Mouse (Mus musculus): ENCODE measurements around the gene Trpv2. TPM values are rescaled to one million over a fixed set of nuclear protein-coding genes. Genes with fewer than 3 reads are reported as not detected.
A peak's percentile ranks its signal among the peaks of the same experiment; 100 is the strongest.
"Not testable (repeated sequence)": the region's sequence is repeated elsewhere in the genome, so short reads cannot be mapped to it uniquely, and the experiment has no call there.

Trpv2 gene
- total RNA-seq, 2 experiments from 2014 or later, result 0.89 to 1.1 TPM

DNA sequence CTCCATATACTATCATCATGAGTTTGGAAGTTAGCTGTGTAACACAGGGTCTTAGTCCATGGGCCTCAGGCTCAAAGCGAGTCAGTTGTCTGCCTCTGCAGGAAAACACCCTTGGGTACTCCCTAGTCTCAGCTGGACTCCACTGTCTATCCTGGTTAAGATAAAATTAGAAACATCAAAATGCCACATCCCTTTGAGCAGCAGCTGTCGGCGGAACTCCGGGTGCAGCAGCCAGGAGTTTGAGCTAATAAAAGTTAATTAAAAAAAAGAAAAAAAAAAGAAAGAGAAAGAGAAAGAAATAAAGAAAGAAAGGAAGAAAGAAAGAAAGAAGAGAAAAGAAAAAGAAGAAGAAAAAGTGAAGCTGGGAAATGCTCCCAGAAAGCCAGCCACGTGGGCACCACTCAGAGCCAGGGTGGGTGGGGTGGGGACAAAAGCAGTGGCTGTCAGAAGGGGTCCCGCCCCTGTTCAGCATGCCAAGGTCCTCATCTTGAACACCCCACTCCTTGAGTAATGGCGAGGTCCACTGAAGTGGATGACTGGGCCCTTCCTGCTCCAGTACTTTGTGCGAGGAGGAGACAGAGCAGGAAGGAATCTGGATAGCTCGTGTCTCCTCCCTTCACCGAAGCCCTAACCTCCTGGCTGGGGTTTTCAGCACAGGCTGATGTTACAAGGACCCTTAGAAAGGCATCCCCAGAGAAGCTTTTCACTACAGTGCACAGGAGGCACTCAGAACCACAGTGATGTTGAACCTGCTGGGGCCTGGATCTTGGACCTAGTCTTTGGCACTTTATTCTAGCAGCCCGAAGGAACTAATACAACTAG is 67.9 kb downstream of the Trpv2 start:
- TF ChIP-seq CTCF (IDR thresholded peaks at IDR 0.05), result no peak
- intact Hi-C loops (cut with DNase I), result no loop called here
- Histone ChIP-seq H3K27ac (peak overlapping the region; percentile 87), H3K4me3 (peak overlapping the region; percentile 43)
- no peak for DNase-seq

- DNase-seq, result peak; percentile 70
- intact Hi-C loops (cut with DNase I), result no loop called here
- H3K27ac ChIP-seq, result peak overlapping the region; percentile 87
- H3K4me3 ChIP-seq, result no peak overlapping the region
- no peak for TF ChIP-seq CTCF (IDR thresholded peaks at IDR 0.05)
These were observed 68.8 kb downstream of the Trpv2 start for GRCm38 (mm10) chr11:62643011-62643631.

GRCm38 (mm10) chr11:62643681-62644363 is 69.5 kb downstream of the Trpv2 start:
- no peak overlapping the region for H3K4me3 ChIP-seq
- intact Hi-C loops (cut with DNase I), result no loop called here
- no peak for TF ChIP-seq CTCF (IDR thresholded peaks at IDR 0.05)
- no peak for DNase-seq
- peak overlapping the region; percentile 87 for H3K27ac ChIP-seq

DNA sequence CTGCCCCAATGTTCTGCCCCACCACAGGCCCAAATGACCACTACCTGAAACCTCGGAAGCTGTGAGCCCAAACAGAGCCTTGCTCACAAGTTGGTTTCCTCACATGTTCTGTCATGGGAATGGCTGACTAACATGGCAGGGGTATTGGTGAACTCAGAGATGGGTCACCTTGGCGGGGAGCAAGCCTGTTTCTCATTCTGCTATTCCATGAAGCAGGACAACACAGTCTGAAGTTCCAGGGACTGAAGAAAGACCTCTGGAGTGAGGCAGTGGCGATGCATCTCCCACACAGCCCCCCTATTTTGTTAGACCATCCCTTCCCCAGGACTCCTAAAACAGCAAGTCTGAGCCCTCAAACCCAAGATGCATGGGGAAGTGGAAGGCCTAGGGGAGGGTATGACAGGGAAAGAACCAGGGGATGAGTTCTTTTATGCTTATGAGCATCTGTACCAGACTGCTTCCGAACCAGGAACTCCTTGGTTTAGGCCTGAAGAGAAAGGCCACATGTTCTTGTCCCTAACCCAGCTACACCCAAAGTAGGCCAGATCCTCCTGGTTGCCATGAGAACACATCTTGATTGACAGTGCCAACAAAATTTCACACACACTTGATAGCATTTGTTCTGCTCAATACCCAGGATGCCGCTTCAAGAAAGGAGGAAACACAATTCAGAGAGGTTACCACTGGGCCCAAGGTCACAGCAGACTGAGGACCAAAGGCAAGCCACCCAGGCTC is 70.5 kb downstream of the Trpv2 start:
- Histone ChIP-seq H3K4me3 (no peak overlapping the region), H3K27ac (peak overlapping the region; percentile 87)
- intact Hi-C loops (cut with DNase I), result no loop called here

GRCm38 (mm10) chr11:62645337-62645675 is 71.0 kb downstream of the Trpv2 start:
- intact Hi-C loops (cut with DNase I), result no loop called here
- peak overlapping the region; percentile 87 for H3K4me3 ChIP-seq
- DNase-seq, result no peak
- TF ChIP-seq CTCF (IDR thresholded peaks at IDR 0.05), result no peak
- H3K27ac ChIP-seq, result peak overlapping the region; percentile 87

More for the DNA sequence above, 70.5 kb downstream of the Trpv2 start:
- DNase-seq, result no peak
- TF ChIP-seq CTCF (IDR thresholded peaks at IDR 0.05), result no peak

- peak; percentile 65 for DNase-seq
These were observed 71.6 kb downstream of the Trpv2 start for GRCm38 (mm10) chr11:62645732-62646494.

GRCm38 (mm10) chr11:62646495-62646843 is 72.2 kb downstream of the Trpv2 start:
- intact Hi-C loops (cut with DNase I), result no loop called here
- TF ChIP-seq CTCF (IDR thresholded peaks at IDR 0.05), result no peak
- H3K4me3 ChIP-seq, result peak overlapping the region; percentile 87
- H3K27ac ChIP-seq, result peak overlapping the region; percentile 87
- no peak for DNase-seq

More at GRCm38 (mm10) chr11:62645732-62646494, 71.6 kb downstream of the Trpv2 start:
- TF ChIP-seq CTCF (IDR thresholded peaks at IDR 0.05), result no peak
- peak overlapping the region; percentile 87 for H3K4me3 ChIP-seq
- H3K27ac ChIP-seq, result peak overlapping the region; percentile 87
- intact Hi-C loops (cut with DNase I), result no loop called here

- no peak for TF ChIP-seq CTCF (IDR thresholded peaks at IDR 0.05)
- peak overlapping the region; percentile 87 for H3K4me3 ChIP-seq
- intact Hi-C loops (cut with DNase I), result no loop called here
- H3K27ac ChIP-seq, result peak overlapping the region; percentile 87
- DNase-seq, result no peak
These were observed 72.8 kb downstream of the Trpv2 start for GRCm38 (mm10) chr11:62646958-62647515.

DNA sequence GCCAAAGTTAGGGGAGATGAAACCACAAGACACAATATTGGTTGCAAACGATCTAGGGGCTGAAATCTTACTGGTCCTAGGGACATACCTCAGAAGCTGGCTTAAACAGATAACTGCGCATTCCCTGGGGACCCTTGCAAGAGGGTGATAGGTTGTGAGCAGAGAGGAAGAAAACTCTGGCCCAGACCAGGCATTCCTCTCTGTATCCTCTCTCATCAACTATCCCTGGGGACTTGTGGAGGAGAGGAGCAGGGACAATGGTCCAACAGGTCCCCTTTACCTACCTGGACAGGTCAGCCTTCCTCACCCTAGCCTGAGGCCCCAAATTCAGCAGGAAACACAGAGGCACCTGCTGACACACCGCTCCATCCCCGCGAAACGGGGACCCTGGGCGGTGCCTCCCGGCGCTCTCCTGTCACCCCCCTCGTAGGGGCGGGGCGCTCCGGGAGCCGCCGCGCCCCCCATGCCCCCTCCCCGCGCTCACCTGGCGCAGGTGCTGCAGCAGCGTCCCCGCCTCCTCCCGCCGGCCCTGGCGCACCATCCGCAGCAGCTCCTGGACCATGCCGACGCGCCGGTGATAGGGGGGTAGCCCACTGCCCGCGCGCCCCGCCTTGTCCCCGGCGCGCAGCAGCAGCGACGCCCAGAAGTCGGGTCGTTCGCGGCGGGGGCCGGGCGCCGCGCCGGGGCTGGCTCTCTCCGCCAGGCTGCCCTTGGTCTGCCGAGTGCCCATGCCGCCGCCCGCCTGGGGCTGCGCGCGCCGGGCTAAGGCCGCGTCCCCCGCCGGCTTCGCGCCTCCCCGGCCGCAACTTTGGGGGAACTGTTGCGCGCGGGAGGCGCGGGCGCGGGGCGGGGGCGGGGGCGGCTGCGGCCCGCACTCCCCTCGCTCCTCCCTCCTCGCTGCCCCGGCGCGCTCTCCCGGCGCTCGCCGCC is 73.6 kb downstream of the Trpv2 start, which contains the start of gene Lrrc75a:
Gene Lrrc75a (minus strand): TSS at position 863 of the 930 bp plus-strand sequence.
- Histone ChIP-seq H3K27ac (peak within 1 kb of the TSS; percentile 87), H3K4me3 (peak within 1 kb of the TSS; percentile 87)
- intact Hi-C loops (cut with DNase I), result loop anchor here (1.0 kb wide), 1 partner anchor 27 kb away; no protein-coding TSS in a partner anchor
- peak; percentile 76 for DNase-seq
- no peak for TF ChIP-seq CTCF (IDR thresholded peaks at IDR 0.05)

GRCm38 (mm10) chr11:62648591-62649391 is 74.5 kb downstream of the Trpv2 start, which contains the start of gene Mmgt2:
Mmgt2 (plus strand) TSS chr11:62648664.
- DNase-seq, result peak; percentile 97
- intact Hi-C loops (cut with DNase I), result loop anchor here (1.0 kb wide), 2 partner anchors 27 to 35 kb away; no protein-coding TSS in a partner anchor
- Histone ChIP-seq H3K4me3 (peak within 1 kb of the TSS; percentile 87), H3K27ac (peak within 1 kb of the TSS; percentile 87)
- TF ChIP-seq CTCF (IDR thresholded peaks at IDR 0.05), result peak; percentile 89

DNA sequence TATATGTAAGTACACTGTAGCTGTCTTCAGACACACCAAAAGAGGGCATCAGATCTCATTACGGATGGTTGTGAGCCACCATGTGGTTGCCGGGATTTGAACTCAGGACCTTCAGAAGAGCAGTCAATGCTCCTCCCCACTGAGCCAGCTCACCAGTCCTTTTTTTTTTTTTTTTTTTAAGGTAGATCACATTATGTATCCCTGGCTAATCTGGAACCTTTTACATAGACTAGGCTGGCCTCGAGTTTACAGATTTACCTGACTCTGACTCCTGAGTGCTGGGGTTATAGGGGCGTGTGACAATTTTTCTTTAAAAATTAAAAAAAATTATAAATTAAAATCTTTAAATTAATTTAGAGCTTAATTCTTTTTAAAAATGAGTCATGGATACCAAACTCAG is 75.5 kb downstream of the Trpv2 start:
- intact Hi-C loops (cut with DNase I), result loop anchor here (1.0 kb wide), 1 partner anchor 37 kb away; no protein-coding TSS in a partner anchor
- not testable (repeated sequence) for H3K4me3 ChIP-seq, H3K27ac ChIP-seq, DNase-seq

Measured in gastrocnemius, adult 2 months (tissue).